Mouse (Mus musculus) lung, postnatal 0 days (tissue): ENCODE results near the gene Camsap1.

Experiments
- CTCF ChIP-seq: IDR thresholded peaks from 2 replicates; pipeline ENCODE4 v1.5.1; 2016; ENCODE audit warnings: antibody characterized with exemption, mild to moderate bottlenecking
- EP300 ChIP-seq: IDR thresholded peaks from 2 replicates; pipeline ENCODE4 v1.6.1; 2016; ENCODE audit warnings: antibody characterized with exemption, mild to moderate bottlenecking, control low read depth

- TF ChIP-seq CTCF (no peak), EP300 (no peak)
Observed at GRCm38 (mm10) chr2:26022626-26023025, 39.5 kb upstream of the Camsap1 start.
